Mouse (Mus musculus) hindbrain, postnatal 0 days (tissue): ENCODE results near the gene Zkscan16. TPM values are rescaled to one million over a fixed set of nuclear protein-coding genes. Genes with fewer than 3 reads are reported as not detected.

Experiments used
- ATAC-seq: fragments of 200-750 bp; cut with Nextera tagmentation; 2 replicates; pipeline ENCODE4 v1.8.0; 2017; ENCODE audit warnings: mild to moderate bottlenecking, moderate TSS enrichment, moderate library complexity
- DNase-seq: peaks from one replicate; pipeline ENCODE4 v3.0.0-alpha.2; 2015; ENCODE audit warnings: low spot score
- H3K27ac ChIP-seq: fragments of 300-500 bp; sonication (generic); 2 replicates; pipeline ENCODE4 v1.5.1; 2014; ENCODE audit warnings: mild to moderate bottlenecking
- H3K27me3 ChIP-seq: fragments of 300-500 bp; sonication (generic); 2 replicates; pipeline ENCODE4 v1.6.1; 2014; ENCODE audit warnings: low read length, mixed read lengths; ENCODE audit not compliant: insufficient read depth
- H3K36me3 ChIP-seq: fragments of 300-500 bp; sonication (generic); 2 replicates; pipeline ENCODE4 v1.6.1; 2014; ENCODE audit warnings: low read length, mixed read lengths; ENCODE audit not compliant: insufficient read depth
- H3K4me1 ChIP-seq: fragments of 300-500 bp; sonication (generic); 2 replicates; pipeline ENCODE4 v1.6.1; 2014; ENCODE audit warnings: antibody characterized with exemption, low read length, mixed read lengths; ENCODE audit not compliant: insufficient read depth
- H3K4me2 ChIP-seq: fragments of 300-500 bp; sonication (generic); 2 replicates; pipeline ENCODE4 v1.6.1; 2014; ENCODE audit warnings: low read depth, mild to moderate bottlenecking, low read length, moderate library complexity, mixed read lengths
- H3K4me3 ChIP-seq: fragments of 300-500 bp; sonication (generic); 2 replicates; pipeline ENCODE4 v1.5.1; 2014; ENCODE audit warnings: low read length
- H3K9ac ChIP-seq: fragments of 300-500 bp; sonication (generic); replicated peaks from 2 replicates; pipeline ENCODE4 v1.6.1; 2014; ENCODE audit warnings: mild to moderate bottlenecking, low read length, moderate library complexity, mixed read lengths
- H3K9me3 ChIP-seq: fragments of 300-500 bp; sonication (generic); 2 replicates; pipeline ENCODE4 v1.6.1; 2016; ENCODE audit warnings: low read length, mixed read lengths
- CTCF ChIP-seq: IDR thresholded peaks from 2 replicates; pipeline ENCODE4 v1.5.1; 2016; ENCODE audit warnings: antibody characterized with exemption, control low read depth, low read depth
- WGBS: fragments of 180-500 bp; shearing (Covaris S2); extraction: QIAGEN DNeasy Blood & Tissue Kit; methylation state at CpG from one replicate; pipeline ENCODE4 v1.1.7; 2014; 5-methylcytosine and 5-hydroxymethylcytosine counted together
- polyA plus RNA-seq: library from polyadenylated mRNA; unstranded; fragments of >200 nt; fragmentation: Nextera tagmentation; extraction: Ambion mirVana; gene quantifications from 2 replicates; pipeline ENCODE4 v1.2.1, GENCODE M21; 2015
- total RNA-seq: library from RNA; depleted of rRNA; stranded (reverse); fragments of >200 nt; gene quantifications from 2 replicates; pipeline ENCODE4 v1.2.3, GENCODE M21; 2014

Gene Zkscan16
- total and polyA plus RNA-seq, 2 experiments from 2014 or later = 1.8 to 4.1 TPM

- ATAC-seq = no peak
- H3K4me2 ChIP-seq = no peak overlapping the region
- no peak for DNase-seq
- H3K36me3 ChIP-seq = no peaks in the 10 kb centered on the region
- no peaks in the 10 kb centered on the region for H3K9me3 ChIP-seq
- no peak for TF ChIP-seq CTCF
- no peak overlapping the region for H3K4me3 ChIP-seq
- H3K27me3 ChIP-seq = no peaks in the 10 kb centered on the region
- H3K9ac ChIP-seq = no peak overlapping the region
- 84% methylated on average over 8 of the region's 8 CpGs for WGBS
- no peak overlapping the region for H3K27ac ChIP-seq
- H3K4me1 ChIP-seq = no peaks in the 10 kb centered on the region
These were observed 51.8 kb downstream of the Zkscan16 start for GRCm38 (mm10) chr4:58995251-58995693.

GRCm38 (mm10) chr4:58997081-58997480 lies 53.7 kb downstream of the Zkscan16 start:
- no peak for ATAC-seq
- no peak for DNase-seq
- H3K36me3 ChIP-seq = no peaks in the 10 kb centered on the region
- H3K27me3 ChIP-seq = no peaks in the 10 kb centered on the region
- no peak overlapping the region for H3K4me3 ChIP-seq
- H3K4me1 ChIP-seq = no peaks in the 10 kb centered on the region
- H3K4me2 ChIP-seq = no peak overlapping the region
- no peak overlapping the region for H3K9ac ChIP-seq
- no peak for TF ChIP-seq CTCF
- WGBS = 66% methylated on average over 5 of the region's 5 CpGs
- no peaks in the 10 kb centered on the region for H3K9me3 ChIP-seq
- no peak overlapping the region for H3K27ac ChIP-seq

GRCm38 (mm10) chr4:58998688-58999087 lies 55.3 kb downstream of the Zkscan16 start:
- ATAC-seq (no peak), DNase-seq (no peak)

GRCm38 (mm10) chr4:58999686-59000085 lies 56.3 kb downstream of the Zkscan16 start:
- Histone ChIP-seq H3K27me3 (no peaks in the 10 kb centered on the region), H3K4me1 (peaks cover 8% of the 10 kb centered on the region; the same call in 1 of the 2 replicates), H3K27ac (no peak overlapping the region), H3K36me3 (no peaks in the 10 kb centered on the region), H3K9me3 (no peaks in the 10 kb centered on the region), H3K9ac (no peak overlapping the region), H3K4me3 (no peak overlapping the region), H3K4me2 (no peak overlapping the region)
- DNase-seq (peak; percentile 84), ATAC-seq (no peak)
- TF ChIP-seq CTCF = peak; percentile 93
- WGBS = 6% methylated on average over 2 of the region's 2 CpGs

More at GRCm38 (mm10) chr4:58998688-58999087, 55.3 kb downstream of the Zkscan16 start:
- H3K4me3 ChIP-seq = no peak overlapping the region
- H3K9ac ChIP-seq = no peak overlapping the region
- H3K9me3 ChIP-seq = no peaks in the 10 kb centered on the region
- no peak overlapping the region for H3K4me2 ChIP-seq
- no peak for TF ChIP-seq CTCF
- WGBS = 63% methylated on average over 1 of the region's 1 CpGs
- H3K4me1 ChIP-seq = 0 out of 2 replicates have a peak, but pooled peaks cover 3% of the 10 kb centered on the region
- no peak overlapping the region for H3K27ac ChIP-seq
- no peaks in the 10 kb centered on the region for H3K27me3 ChIP-seq
- no peaks in the 10 kb centered on the region for H3K36me3 ChIP-seq

- peak; percentile 52; the same call in 1 of the 2 replicates for TF ChIP-seq CTCF
- Histone ChIP-seq H3K27ac (no peak overlapping the region), H3K9ac (no peak overlapping the region), H3K9me3 (no peaks in the 10 kb centered on the region), H3K4me3 (no peak overlapping the region), H3K27me3 (no peaks in the 10 kb centered on the region), H3K4me1 (peaks cover 8% of the 10 kb centered on the region; the same call in 1 of the 2 replicates), H3K4me2 (no peak overlapping the region), H3K36me3 (no peaks in the 10 kb centered on the region)
- DNase-seq (peak; percentile 37), ATAC-seq (no peak)
- 0% methylated on average over 2 of the region's 2 CpGs for WGBS
These were observed 57.2 kb downstream of the Zkscan16 start for GRCm38 (mm10) chr4:59000614-59001013.

GRCm38 (mm10) chr4:59002948-59003805 lies 59.7 kb downstream of the Zkscan16 start, which contains the start of gene Gm20503:
TSS of gene Gm20503 (plus strand) at chr4:59003210.
- peaks cover 11% of the 10 kb centered on the region; the same call in 1 of the 2 replicates for H3K4me1 ChIP-seq
- WGBS = under 1% methylated on average over 73 of the region's 89 CpGs

More at GRCm38 (mm10) chr4:59002948-59003805, 59.7 kb downstream of the Zkscan16 start, which contains the start of gene Gm20503:
- Histone ChIP-seq H3K27ac (peak within 1 kb of the TSS; percentile 87), H3K36me3 (no peaks in the 10 kb centered on the region), H3K4me3 (peak within 1 kb of the TSS; percentile 71), H3K27me3 (no peaks in the 10 kb centered on the region), H3K9me3 (no peaks in the 10 kb centered on the region), H3K4me2 (peak within 1 kb of the TSS; percentile 86), H3K9ac (peak within 1 kb of the TSS; percentile 81)
- 0 out of 2 replicates have a peak, but pooled peaks have one; percentile 11 for TF ChIP-seq CTCF
- ATAC-seq (peak; percentile 98), DNase-seq (peak; percentile 97)
